Mouse (Mus musculus) hindbrain, embryonic 16.5 days (tissue): ENCODE results near the gene Chn2. TPM values are rescaled to one million over a fixed set of nuclear protein-coding genes. Genes with fewer than 3 reads are reported as not detected.

Experiments
- ATAC-seq: fragments of 200-750 bp; cut with Nextera tagmentation; 2 replicates; pipeline ENCODE4 v1.8.0; 2017; ENCODE audit warnings: moderate TSS enrichment, moderate library complexity
- H3K27ac ChIP-seq: fragments of 300-500 bp; sonication (generic); 2 replicates; pipeline ENCODE4 v1.5.1; 2014; ENCODE audit warnings: low read depth, mild to moderate bottlenecking, control low read depth, low read length, moderate library complexity
- H3K27me3 ChIP-seq: fragments of 300-500 bp; sonication (generic); replicated peaks from 2 replicates; pipeline ENCODE4 v1.6.1; 2014; ENCODE audit warnings: low read length; ENCODE audit not compliant: control insufficient read depth, insufficient read depth
- H3K36me3 ChIP-seq: fragments of 300-500 bp; sonication (generic); 2 replicates; pipeline ENCODE4 v1.6.1; 2014; ENCODE audit warnings: mild to moderate bottlenecking, low read length, moderate library complexity, mixed read lengths; ENCODE audit not compliant: control insufficient read depth, insufficient read depth
- H3K4me1 ChIP-seq: fragments of 300-500 bp; sonication (generic); 2 replicates; pipeline ENCODE4 v1.6.1; 2014; ENCODE audit warnings: low read depth, low read length; ENCODE audit not compliant: control insufficient read depth, insufficient read depth
- H3K4me2 ChIP-seq: fragments of 300-500 bp; sonication (generic); 2 replicates; pipeline ENCODE4 v1.6.1; 2014; ENCODE audit warnings: mild to moderate bottlenecking, low read length, control low read depth, moderate library complexity
- H3K4me3 ChIP-seq: fragments of 300-500 bp; sonication (generic); 2 replicates; pipeline ENCODE4 v1.5.1; 2014; ENCODE audit warnings: mild to moderate bottlenecking, low read length, control low read depth, moderate library complexity
- H3K9ac ChIP-seq: fragments of 300-500 bp; sonication (generic); 2 replicates; pipeline ENCODE4 v1.6.1; 2014; ENCODE audit warnings: low read depth, mild to moderate bottlenecking, control low read depth, low read length, moderate library complexity
- H3K9me3 ChIP-seq: fragments of 300-500 bp; sonication (generic); 2 replicates; pipeline ENCODE4 v1.6.1; 2014; ENCODE audit warnings: mild to moderate bottlenecking, low read length, moderate library complexity; ENCODE audit not compliant: control insufficient read depth
- WGBS: fragments of 180-500 bp; shearing (Covaris S2); extraction: QIAGEN DNeasy Blood & Tissue Kit; methylation state at CpG from one replicate; pipeline ENCODE4 v1.1.7; 2014; 5-methylcytosine and 5-hydroxymethylcytosine counted together
- polyA plus RNA-seq: library from polyadenylated mRNA; unstranded; fragments of >200 nt; fragmentation: Nextera tagmentation; extraction: Ambion mirVana; gene quantifications from 2 replicates; pipeline ENCODE4 v1.2.1, GENCODE M21; 2015

Gene Chn2
- polyA plus RNA-seq, 1 experiment from 2014 or later: 24.4 TPM

- ATAC-seq: no peak; the same call in 1 of the 2 replicates
- 5% methylated on average over 10 of the region's 10 CpGs for WGBS
These were observed 488 bp upstream of the Chn2 start for GRCm38 (mm10) chr6:54038866-54039265.

GRCm38 (mm10) chr6:54039805-54040447 is 572 bp downstream of the Chn2 start:
- WGBS: 1% methylated on average over 47 of the region's 62 CpGs
- peak; percentile 79 for ATAC-seq
- Histone ChIP-seq H3K4me3 (peak overlapping the region; percentile 73), H3K36me3 (no peaks in the 10 kb centered on the region), H3K4me1 (peaks cover 10% of the 10 kb centered on the region; the same call in 1 of the 2 replicates), H3K9me3 (no peaks in the 10 kb centered on the region), H3K4me2 (peak overlapping the region; percentile 90), H3K27ac (peak overlapping the region; percentile 93), H3K9ac (peak overlapping the region; percentile 85), H3K27me3 (no peaks in the 10 kb centered on the region)

More at GRCm38 (mm10) chr6:54038866-54039265, 488 bp upstream of the Chn2 start:
- H3K36me3 ChIP-seq: no peaks in the 10 kb centered on the region
- H3K9ac ChIP-seq: peak overlapping the region; percentile 85
- H3K27me3 ChIP-seq: no peaks in the 10 kb centered on the region
- H3K4me3 ChIP-seq: peak overlapping the region; percentile 73
- H3K27ac ChIP-seq: peak overlapping the region; percentile 93
- peaks cover 10% of the 10 kb centered on the region for H3K4me1 ChIP-seq
- H3K4me2 ChIP-seq: peak overlapping the region; percentile 90
- no peaks in the 10 kb centered on the region for H3K9me3 ChIP-seq

GRCm38 (mm10) chr6:54040448-54040844 is 1.1 kb downstream of the Chn2 start:
- Histone ChIP-seq H3K36me3 (no peaks in the 10 kb centered on the region), H3K4me1 (peaks cover 10% of the 10 kb centered on the region; the same call in 1 of the 2 replicates), H3K4me2 (peak overlapping the region; percentile 90), H3K9me3 (no peaks in the 10 kb centered on the region), H3K9ac (peak overlapping the region; percentile 85), H3K27me3 (no peaks in the 10 kb centered on the region), H3K27ac (peak overlapping the region; percentile 93), H3K4me3 (peak overlapping the region; percentile 73)
- 12% methylated on average over 9 of the region's 9 CpGs for WGBS
- ATAC-seq: 0 out of 2 replicates have a peak, but pooled peaks have one; percentile 3

GRCm38 (mm10) chr6:54041386-54042043 is 2.2 kb downstream of the Chn2 start:
- WGBS: 23% methylated on average over 13 of the region's 13 CpGs
- no peak for ATAC-seq
- Histone ChIP-seq H3K36me3 (no peaks in the 10 kb centered on the region), H3K27ac (no peak overlapping the region), H3K9ac (no peak overlapping the region; the same call in 1 of the 2 replicates), H3K9me3 (no peaks in the 10 kb centered on the region), H3K27me3 (no peaks in the 10 kb centered on the region), H3K4me2 (peak overlapping the region; percentile 90), H3K4me3 (peak overlapping the region; percentile 73), H3K4me1 (peaks cover 10% of the 10 kb centered on the region; the same call in 1 of the 2 replicates)

GRCm38 (mm10) chr6:54042142-54042541 is 2.8 kb downstream of the Chn2 start:
- no peak overlapping the region for H3K27ac ChIP-seq
- ATAC-seq: no peak
- WGBS: 81% methylated on average over 1 of the region's 1 CpGs
- no peaks in the 10 kb centered on the region for H3K9me3 ChIP-seq
- H3K27me3 ChIP-seq: no peaks in the 10 kb centered on the region
- peak overlapping the region; percentile 73 for H3K4me3 ChIP-seq
- no peak overlapping the region for H3K9ac ChIP-seq
- no peaks in the 10 kb centered on the region for H3K36me3 ChIP-seq
- peaks cover 10% of the 10 kb centered on the region; the same call in 1 of the 2 replicates for H3K4me1 ChIP-seq
- peak overlapping the region; percentile 90 for H3K4me2 ChIP-seq

- 85% methylated on average over 5 of the region's 5 CpGs for WGBS
- Histone ChIP-seq H3K4me3 (no peak overlapping the region), H3K4me2 (no peak overlapping the region), H3K9ac (no peak overlapping the region), H3K27me3 (no peaks in the 10 kb centered on the region), H3K36me3 (no peaks in the 10 kb centered on the region), H3K9me3 (no peaks in the 10 kb centered on the region), H3K4me1 (peaks cover 10% of the 10 kb centered on the region; the same call in 1 of the 2 replicates), H3K27ac (no peak overlapping the region)
- ATAC-seq: no peak
These were observed 4.2 kb downstream of the Chn2 start for GRCm38 (mm10) chr6:54043536-54043935.

- 75% methylated on average over 8 of the region's 8 CpGs for WGBS
- no peak for ATAC-seq
- no peaks in the 10 kb centered on the region for H3K36me3 ChIP-seq
- H3K27me3 ChIP-seq: no peaks in the 10 kb centered on the region
- H3K4me2 ChIP-seq: no peak overlapping the region
- no peak overlapping the region for H3K27ac ChIP-seq
- peaks cover 7% of the 10 kb centered on the region; the same call in 1 of the 2 replicates for H3K4me1 ChIP-seq
- no peaks in the 10 kb centered on the region for H3K9me3 ChIP-seq
- no peak overlapping the region for H3K4me3 ChIP-seq
- H3K9ac ChIP-seq: no peak overlapping the region
These were observed 6.7 kb downstream of the Chn2 start for GRCm38 (mm10) chr6:54045748-54046721.

GRCm38 (mm10) chr6:54046884-54047747 is 7.8 kb downstream of the Chn2 start:
- H3K36me3 ChIP-seq: no peaks in the 10 kb centered on the region
- H3K4me3 ChIP-seq: no peak overlapping the region
- no peaks in the 10 kb centered on the region for H3K9me3 ChIP-seq
- no peak for ATAC-seq
- H3K27ac ChIP-seq: no peak overlapping the region
- no peaks in the 10 kb centered on the region for H3K27me3 ChIP-seq
- no peak overlapping the region for H3K4me2 ChIP-seq
- peaks cover under 1% of the 10 kb centered on the region; the same call in 1 of the 2 replicates for H3K4me1 ChIP-seq
- 68% methylated on average over 11 of the region's 11 CpGs for WGBS
- H3K9ac ChIP-seq: no peak overlapping the region
